Mouse (Mus musculus) B cell, adult (primary cell): ENCODE data around the gene Gm13277. TPM values are rescaled to one million over a fixed set of nuclear protein-coding genes. Genes with fewer than 3 reads are reported as not detected.

ENCODE experiments used
- total RNA-seq: library from RNA; stranded (reverse); gene quantifications from 4 replicates; pipeline ENCODE4 v1.2.4, GENCODE M21; 2023; ENCODE audit not compliant: inconsistent age

Gene Gm13277
- total RNA-seq, 1 experiment from 2014 or later = not detected

Other genes starting within 250 kb of the Gm13277 start
- not detected in 4 replicates for gene Ifna15, start 230.4 kb upstream of the Gm13277 start, total RNA-seq
- gene Ifna14, start 216.8 kb upstream of the Gm13277 start, total RNA-seq = not detected in 4 replicates
- gene Ifna9, start 196.2 kb upstream of the Gm13277 start, total RNA-seq = not detected in 4 replicates
- not detected in 4 replicates for gene Ifna12, start 185.3 kb upstream of the Gm13277 start, total RNA-seq
- gene C87499, start 154.2 kb upstream of the Gm13277 start, total RNA-seq = not detected in 4 replicates
- gene Ifna13, start 144.2 kb upstream of the Gm13277 start, total RNA-seq = not detected in 4 replicates
- not detected in 4 replicates for gene Ifna16, start 111.7 kb upstream of the Gm13277 start, total RNA-seq
- gene Ifna2, start 104.7 kb upstream of the Gm13277 start, total RNA-seq = not detected in 4 replicates
- not detected in 4 replicates for gene Ifnab, start 97.3 kb upstream of the Gm13277 start, total RNA-seq
- not detected in 4 replicates for gene Gm26566, start 66.8 kb upstream of the Gm13277 start, total RNA-seq
- gene Klhl9, start 66.2 kb upstream of the Gm13277 start, total RNA-seq = 16.1 to 18.8 TPM (median 16.6 TPM) in 4 replicates
- not detected in 4 replicates for gene Gm13271, start 33.8 kb upstream of the Gm13277 start, total RNA-seq
- gene Gm13283, start 28.5 kb upstream of the Gm13277 start, total RNA-seq = not detected in 4 replicates
- not detected in 4 replicates for gene Gm13290, start 14.8 kb upstream of the Gm13277 start, total RNA-seq
- gene Gm13289, start 11.7 kb upstream of the Gm13277 start, total RNA-seq = not detected in 4 replicates
- not detected in 4 replicates for gene Gm13272, start 8.8 kb upstream of the Gm13277 start, total RNA-seq
- gene Ifnz, start 6.5 kb upstream of the Gm13277 start, total RNA-seq = not detected in 4 replicates
- gene Gm13276, start 2.9 kb upstream of the Gm13277 start, total RNA-seq = not detected in 4 replicates
- not detected in 4 replicates for gene Gm13278, start 2.9 kb downstream of the Gm13277 start, total RNA-seq
- not detected in 4 replicates for gene Gm13275, start 5.9 kb downstream of the Gm13277 start, total RNA-seq
- not detected in 4 replicates for gene Gm13279, start 8.8 kb downstream of the Gm13277 start, total RNA-seq
- gene Gm13285, start 11.0 kb downstream of the Gm13277 start, total RNA-seq = 0.36 TPM in 1 of 4 replicates, not detected in the others
- not detected in 4 replicates for gene Gm13287, start 14.6 kb downstream of the Gm13277 start, total RNA-seq
- gene Gm13288, start 16.9 kb downstream of the Gm13277 start, total RNA-seq = not detected in 4 replicates
- gene Ifna7, start 27.6 kb downstream of the Gm13277 start, total RNA-seq = not detected in 4 replicates
- gene Ifna11, start 31.3 kb downstream of the Gm13277 start, total RNA-seq = not detected in 4 replicates
- not detected in 4 replicates for gene Ifna6, start 38.8 kb downstream of the Gm13277 start, total RNA-seq
- gene Ifna5, start 46.9 kb downstream of the Gm13277 start, total RNA-seq = not detected in 4 replicates
- gene Ifna4, start 53.2 kb downstream of the Gm13277 start, total RNA-seq = not detected in 4 replicates
- not detected in 4 replicates for gene Ifna1, start 61.5 kb downstream of the Gm13277 start, total RNA-seq
- gene Ifne, start 91.6 kb downstream of the Gm13277 start, total RNA-seq = not detected in 4 replicates